Mouse (Mus musculus) neural tube, embryonic 14.5 days (tissue): ENCODE results near the gene Mier3. TPM values are rescaled to one million over a fixed set of nuclear protein-coding genes. Genes with fewer than 3 reads are reported as not detected.

ENCODE experiments used
- ATAC-seq: fragments of 200-750 bp; cut with Nextera tagmentation; 2 replicates; pipeline ENCODE4 v1.8.0; 2017; ENCODE audit warnings: low read depth, mild to moderate bottlenecking, moderate TSS enrichment, moderate library complexity
- H3K27ac ChIP-seq: fragments of 300-500 bp; sonication (generic); 2 replicates; pipeline ENCODE4 v1.5.1; 2014; ENCODE audit warnings: low read depth, mild to moderate bottlenecking, control low read depth, low read length, moderate library complexity, mixed read lengths
- H3K27me3 ChIP-seq: fragments of 300-500 bp; sonication (generic); 2 replicates; pipeline ENCODE4 v1.6.1; 2014; ENCODE audit warnings: low read length; ENCODE audit not compliant: control insufficient read depth, insufficient read depth
- H3K36me3 ChIP-seq: fragments of 300-500 bp; sonication (generic); 2 replicates; pipeline ENCODE4 v1.6.1; 2014; ENCODE audit warnings: low read length, mixed read lengths; ENCODE audit not compliant: control insufficient read depth, insufficient read depth
- H3K4me1 ChIP-seq: fragments of 300-500 bp; sonication (generic); 2 replicates; pipeline ENCODE4 v1.6.1; 2014; ENCODE audit warnings: low read length; ENCODE audit not compliant: control insufficient read depth, insufficient read depth
- H3K4me2 ChIP-seq: fragments of 300-500 bp; sonication (generic); 2 replicates; pipeline ENCODE4 v1.6.1; 2014; ENCODE audit warnings: mild to moderate bottlenecking, low read depth, low read length, control low read depth
- H3K4me3 ChIP-seq: fragments of 300-500 bp; sonication (generic); 2 replicates; pipeline ENCODE4 v1.5.1; 2014; ENCODE audit warnings: low read depth, low read length, control low read depth, mixed read lengths
- H3K9ac ChIP-seq: fragments of 300-500 bp; sonication (generic); replicated peaks from 2 replicates; pipeline ENCODE4 v1.6.1; 2014; ENCODE audit warnings: low read depth, mild to moderate bottlenecking, control low read depth, low read length, mixed read lengths
- H3K9me3 ChIP-seq: fragments of 300-500 bp; sonication (generic); 2 replicates; pipeline ENCODE4 v1.6.1; 2016; ENCODE audit warnings: low read length; ENCODE audit not compliant: control insufficient read depth
- WGBS: fragments of 180-500 bp; shearing (Covaris S2); extraction: QIAGEN DNeasy Blood & Tissue Kit; methylation state at CpG from one replicate; pipeline ENCODE4 v1.1.7; 2014; 5-methylcytosine and 5-hydroxymethylcytosine counted together
- polyA plus RNA-seq: library from polyadenylated mRNA; unstranded; fragments of >200 nt; fragmentation: Nextera tagmentation; extraction: Ambion mirVana; gene quantifications from 2 replicates; pipeline ENCODE4 v1.2.1, GENCODE M21; 2014

The Mier3 gene
- polyA plus RNA-seq, 1 experiment from 2014 or later, result 27.7 TPM

GRCm38 (mm10) chr13:111753321-111753720, 72.5 kb downstream of the Mier3 start:
- H3K9me3 ChIP-seq, result no peaks in the 10 kb centered on the region
- no peaks in the 10 kb centered on the region for H3K27me3 ChIP-seq
- H3K36me3 ChIP-seq, result peaks cover 79% of the 10 kb centered on the region
- no peak overlapping the region for H3K9ac ChIP-seq
- H3K4me3 ChIP-seq, result no peak overlapping the region
- no peak for ATAC-seq
- whole genome bisulfite sequencing, result 97% methylated on average over 6 of the region's 6 CpGs
- H3K27ac ChIP-seq, result no peak overlapping the region
- H3K4me2 ChIP-seq, result no peak overlapping the region
- no peaks in the 10 kb centered on the region for H3K4me1 ChIP-seq

DNA sequence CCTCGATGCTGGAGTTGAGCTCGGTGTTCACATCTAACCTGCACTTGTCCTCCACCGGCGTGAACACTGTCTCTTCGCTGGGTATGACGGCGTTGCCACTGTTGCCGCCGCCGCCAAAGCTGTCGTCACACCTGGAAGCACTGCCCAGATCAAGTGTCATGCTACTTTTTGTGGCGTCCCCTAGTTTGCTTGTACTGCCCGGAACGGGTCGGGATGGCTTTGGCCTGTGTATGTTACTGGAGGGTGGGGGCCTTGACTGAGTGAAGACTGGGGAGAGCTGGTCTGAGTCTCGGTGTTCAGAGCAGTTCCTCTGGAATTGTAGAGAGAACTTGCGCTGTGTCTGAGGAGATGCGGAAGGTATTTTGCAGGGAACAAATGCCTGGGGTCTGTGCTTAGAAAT, 74.6 kb downstream of the Mier3 start:
- Histone ChIP-seq H3K36me3 (peaks cover 79% of the 10 kb centered on the region), H3K9ac (no peak overlapping the region), H3K27ac (no peak overlapping the region), H3K4me2 (no peak overlapping the region), H3K4me1 (no peaks in the 10 kb centered on the region), H3K9me3 (no peaks in the 10 kb centered on the region), H3K27me3 (no peaks in the 10 kb centered on the region), H3K4me3 (no peak overlapping the region)
- ATAC-seq, result no peak
- 98% methylated on average over 18 of the region's 18 CpGs for WGBS

DNA sequence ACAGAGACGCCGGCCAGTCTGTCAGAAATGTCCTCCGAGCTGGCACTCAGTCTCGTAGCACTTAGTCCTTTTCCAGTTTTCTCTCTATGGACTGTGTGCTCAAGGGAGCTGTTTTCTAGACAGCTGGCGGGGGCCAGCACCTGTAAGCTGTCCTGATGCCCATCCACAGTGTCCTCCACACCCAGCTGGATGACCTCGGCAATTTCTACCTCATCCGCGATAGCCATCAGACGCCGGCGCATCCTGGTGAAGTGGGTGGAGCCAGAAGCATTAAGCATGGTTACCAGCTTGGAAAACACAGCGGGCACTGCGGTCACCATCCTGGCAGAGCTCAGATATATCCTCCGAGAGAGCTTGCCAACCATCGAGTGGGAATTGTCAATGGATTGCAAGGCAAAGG, 75.2 kb downstream of the Mier3 start:
- no peak for ATAC-seq
- no peaks in the 10 kb centered on the region for H3K9me3 ChIP-seq
- H3K9ac ChIP-seq, result no peak overlapping the region
- H3K4me2 ChIP-seq, result no peak overlapping the region
- WGBS, result 94% methylated on average over 15 of the region's 15 CpGs
- no peaks in the 10 kb centered on the region for H3K4me1 ChIP-seq
- no peak overlapping the region for H3K27ac ChIP-seq
- no peaks in the 10 kb centered on the region for H3K27me3 ChIP-seq
- peaks cover 75% of the 10 kb centered on the region for H3K36me3 ChIP-seq
- H3K4me3 ChIP-seq, result no peak overlapping the region

GRCm38 (mm10) chr13:111756986-111757385, 76.2 kb downstream of the Mier3 start:
- H3K9me3 ChIP-seq, result no peaks in the 10 kb centered on the region
- no peaks in the 10 kb centered on the region for H3K4me1 ChIP-seq
- peaks cover 69% of the 10 kb centered on the region for H3K36me3 ChIP-seq
- no peak overlapping the region for H3K9ac ChIP-seq
- no peak overlapping the region for H3K27ac ChIP-seq
- no peak overlapping the region for H3K4me3 ChIP-seq
- WGBS, result 92% methylated on average over 6 of the region's 6 CpGs
- H3K27me3 ChIP-seq, result no peaks in the 10 kb centered on the region
- no peak for ATAC-seq
- no peak overlapping the region for H3K4me2 ChIP-seq

DNA sequence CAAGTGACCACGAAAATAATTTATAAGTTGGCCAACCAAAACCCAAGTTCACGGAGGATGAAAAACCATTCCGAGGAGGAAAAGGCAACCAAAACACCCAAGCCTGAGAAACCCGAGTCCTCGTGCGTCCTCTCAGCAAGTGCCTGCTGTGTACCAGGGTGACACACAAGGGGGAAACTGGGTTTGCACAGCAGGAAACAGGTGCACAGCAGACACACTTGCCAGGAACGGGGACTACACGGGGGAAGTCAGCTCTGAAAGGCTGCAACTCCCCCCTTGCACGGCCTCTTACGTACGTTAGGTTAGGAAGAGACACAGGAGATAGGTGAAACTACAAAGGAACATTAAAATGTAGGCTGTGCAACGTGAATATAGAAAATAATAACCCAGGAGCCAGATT, 81.7 kb downstream of the Mier3 start:
- Histone ChIP-seq H3K27ac (no peak overlapping the region), H3K4me2 (no peak overlapping the region), H3K9ac (no peak overlapping the region), H3K36me3 (peaks cover 49% of the 10 kb centered on the region), H3K9me3 (no peaks in the 10 kb centered on the region), H3K4me1 (no peaks in the 10 kb centered on the region), H3K4me3 (no peak overlapping the region), H3K27me3 (no peaks in the 10 kb centered on the region)
- 95% methylated on average over 12 of the region's 12 CpGs for WGBS
- ATAC-seq, result no peak

Other genes with a start within 250 kb of the Mier3 start
- gene Gpbp1, start 190.9 kb upstream of the Mier3 start, polyA plus RNA-seq, result 97.9 and 112 TPM in 2 replicates
- not detected in 2 replicates for gene Gm49496, start 131.0 kb upstream of the Mier3 start, polyA plus RNA-seq
- not detected in 2 replicates for gene Gm10198, start 88.2 kb upstream of the Mier3 start, polyA plus RNA-seq
- gene Map3k1, start 128.0 kb downstream of the Mier3 start, polyA plus RNA-seq, result 14.8 and 16.4 TPM in 2 replicates